Mouse (Mus musculus): ENCODE data around the gene Dclk3.

DNA sequence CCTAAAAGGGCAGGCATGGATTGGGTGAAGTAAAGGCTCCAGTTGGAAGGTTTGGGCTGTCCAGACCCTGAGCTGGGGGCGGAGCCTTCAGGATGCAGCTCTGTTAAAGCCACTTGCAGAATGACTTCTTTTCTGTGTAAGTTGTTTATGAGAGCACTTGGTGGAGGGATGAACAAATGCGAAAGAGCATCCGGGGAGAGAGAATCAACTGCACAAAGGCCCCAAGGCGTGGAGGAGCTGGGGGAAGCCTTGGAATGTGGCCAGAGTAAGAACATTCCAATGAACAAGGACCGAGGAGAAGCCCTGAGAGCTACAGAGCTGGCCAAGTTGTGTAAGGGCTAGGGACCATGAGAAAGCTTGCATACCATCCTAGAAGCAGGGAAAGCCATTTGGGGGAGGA is 16.3 kb upstream of the Dclk3 start:
- TF ChIP-seq CTCF (conservative IDR thresholded peaks at IDR 0.05; ENCODE audit: low read length) (no peak), POU5F1 (IDR thresholded peaks at IDR 0.05; ENCODE audit: borderline replicate concordance, low read length) (no peak), NANOG (IDR thresholded peaks at IDR 0.05; ENCODE audit: borderline replicate concordance, low read length) (no peak)

Data from E14TG2a.4 (cell line).